Mouse (Mus musculus) hindbrain, embryonic 16.5 days (tissue): ENCODE measurements around the gene Cks1b. TPM values are rescaled to one million over a fixed set of nuclear protein-coding genes. Genes with fewer than 3 reads are reported as not detected.

Experiments
- ATAC-seq: fragments of 200-750 bp; cut with Nextera tagmentation; 2 replicates; pipeline ENCODE4 v1.8.0; 2017; ENCODE audit warnings: moderate TSS enrichment, moderate library complexity
- H3K27ac ChIP-seq: fragments of 300-500 bp; sonication (generic); 2 replicates; pipeline ENCODE4 v1.5.1; 2014; ENCODE audit warnings: low read depth, mild to moderate bottlenecking, control low read depth, low read length, moderate library complexity
- H3K27me3 ChIP-seq: fragments of 300-500 bp; sonication (generic); replicated peaks from 2 replicates; pipeline ENCODE4 v1.6.1; 2014; ENCODE audit warnings: low read length; ENCODE audit not compliant: control insufficient read depth, insufficient read depth
- H3K36me3 ChIP-seq: fragments of 300-500 bp; sonication (generic); 2 replicates; pipeline ENCODE4 v1.6.1; 2014; ENCODE audit warnings: mild to moderate bottlenecking, low read length, moderate library complexity, mixed read lengths; ENCODE audit not compliant: control insufficient read depth, insufficient read depth
- H3K4me1 ChIP-seq: fragments of 300-500 bp; sonication (generic); 2 replicates; pipeline ENCODE4 v1.6.1; 2014; ENCODE audit warnings: low read depth, low read length; ENCODE audit not compliant: control insufficient read depth, insufficient read depth
- H3K4me2 ChIP-seq: fragments of 300-500 bp; sonication (generic); 2 replicates; pipeline ENCODE4 v1.6.1; 2014; ENCODE audit warnings: mild to moderate bottlenecking, low read length, control low read depth, moderate library complexity
- H3K4me3 ChIP-seq: fragments of 300-500 bp; sonication (generic); 2 replicates; pipeline ENCODE4 v1.5.1; 2014; ENCODE audit warnings: mild to moderate bottlenecking, low read length, control low read depth, moderate library complexity
- H3K9ac ChIP-seq: fragments of 300-500 bp; sonication (generic); 2 replicates; pipeline ENCODE4 v1.6.1; 2014; ENCODE audit warnings: low read depth, mild to moderate bottlenecking, control low read depth, low read length, moderate library complexity
- H3K9me3 ChIP-seq: fragments of 300-500 bp; sonication (generic); 2 replicates; pipeline ENCODE4 v1.6.1; 2014; ENCODE audit warnings: mild to moderate bottlenecking, low read length, moderate library complexity; ENCODE audit not compliant: control insufficient read depth
- WGBS: fragments of 180-500 bp; shearing (Covaris S2); extraction: QIAGEN DNeasy Blood & Tissue Kit; methylation state at CpG from one replicate; pipeline ENCODE4 v1.1.7; 2014; 5-methylcytosine and 5-hydroxymethylcytosine counted together
- polyA plus RNA-seq: library from polyadenylated mRNA; unstranded; fragments of >200 nt; fragmentation: Nextera tagmentation; extraction: Ambion mirVana; gene quantifications from 2 replicates; pipeline ENCODE4 v1.2.1, GENCODE M21; 2015

Gene Cks1b
- polyA plus RNA-seq, 1 experiment from 2014 or later, result 87.9 TPM

GRCm38 (mm10) chr3:89381233-89381632 lies 37.0 kb downstream of the Cks1b start:
- ATAC-seq, result no peak
- no peak overlapping the region for H3K27ac ChIP-seq
- H3K4me3 ChIP-seq, result no peak overlapping the region
- no peaks in the 10 kb centered on the region for H3K9me3 ChIP-seq
- no peak overlapping the region for H3K9ac ChIP-seq
- H3K4me2 ChIP-seq, result no peak overlapping the region
- peaks cover 10% of the 10 kb centered on the region for H3K4me1 ChIP-seq
- no peaks in the 10 kb centered on the region for H3K27me3 ChIP-seq
- WGBS, result 74% methylated on average over 10 of the region's 11 CpGs
- H3K36me3 ChIP-seq, result no peaks in the 10 kb centered on the region

- no peak for ATAC-seq
- H3K4me2 ChIP-seq, result no peak overlapping the region
- H3K27ac ChIP-seq, result no peak overlapping the region
- whole genome bisulfite sequencing, result 96% methylated on average over 18 of the region's 18 CpGs
- no peak overlapping the region for H3K4me3 ChIP-seq
- no peak overlapping the region for H3K9ac ChIP-seq
- no peaks in the 10 kb centered on the region for H3K27me3 ChIP-seq
- H3K9me3 ChIP-seq, result no peaks in the 10 kb centered on the region
- H3K4me1 ChIP-seq, result peaks cover 10% of the 10 kb centered on the region
- H3K36me3 ChIP-seq, result no peaks in the 10 kb centered on the region
Observed at GRCm38 (mm10) chr3:89380711-89381110, 37.5 kb downstream of the Cks1b start.

GRCm38 (mm10) chr3:89380291-89380690 lies 37.9 kb downstream of the Cks1b start:
- H3K4me2 ChIP-seq, result no peak overlapping the region
- H3K27me3 ChIP-seq, result no peaks in the 10 kb centered on the region
- no peak overlapping the region for H3K4me3 ChIP-seq
- H3K9ac ChIP-seq, result no peak overlapping the region
- peaks cover 10% of the 10 kb centered on the region for H3K4me1 ChIP-seq
- no peak overlapping the region for H3K27ac ChIP-seq
- no peaks in the 10 kb centered on the region for H3K9me3 ChIP-seq
- H3K36me3 ChIP-seq, result no peaks in the 10 kb centered on the region
- 93% methylated on average over 14 of the region's 14 CpGs for WGBS
- ATAC-seq, result no peak

- no peak for ATAC-seq
- Histone ChIP-seq H3K27me3 (no peaks in the 10 kb centered on the region), H3K4me2 (no peak overlapping the region)
Observed at GRCm38 (mm10) chr3:89379388-89380131, 38.6 kb downstream of the Cks1b start.

GRCm38 (mm10) chr3:89378394-89379067 lies 39.7 kb downstream of the Cks1b start:
- Histone ChIP-seq H3K9me3 (no peaks in the 10 kb centered on the region), H3K27ac (peak overlapping the region; percentile 59; the same call in 1 of the 2 replicates), H3K9ac (peak overlapping the region; percentile 88), H3K27me3 (no peaks in the 10 kb centered on the region), H3K36me3 (no peaks in the 10 kb centered on the region), H3K4me2 (peak overlapping the region; percentile 98), H3K4me1 (peaks cover 10% of the 10 kb centered on the region), H3K4me3 (peak overlapping the region; percentile 68)
- under 1% methylated on average over 26 of the region's 29 CpGs for WGBS
- peak; percentile 91 for ATAC-seq

More at GRCm38 (mm10) chr3:89379388-89380131, 38.6 kb downstream of the Cks1b start:
- WGBS, result 85% methylated on average over 31 of the region's 31 CpGs
- H3K9ac ChIP-seq, result no peak overlapping the region
- peaks cover 10% of the 10 kb centered on the region for H3K4me1 ChIP-seq
- H3K36me3 ChIP-seq, result no peaks in the 10 kb centered on the region
- H3K9me3 ChIP-seq, result no peaks in the 10 kb centered on the region
- H3K4me3 ChIP-seq, result no peak overlapping the region
- no peak overlapping the region for H3K27ac ChIP-seq

GRCm38 (mm10) chr3:89377831-89378230 lies 40.4 kb downstream of the Cks1b start:
- H3K9me3 ChIP-seq, result no peaks in the 10 kb centered on the region
- H3K27ac ChIP-seq, result no peak overlapping the region
- H3K4me1 ChIP-seq, result peaks cover 10% of the 10 kb centered on the region
- peak overlapping the region; percentile 98 for H3K4me2 ChIP-seq
- WGBS, result 76% methylated on average over 4 of the region's 4 CpGs
- no peaks in the 10 kb centered on the region for H3K36me3 ChIP-seq
- no peaks in the 10 kb centered on the region for H3K27me3 ChIP-seq
- peak overlapping the region; percentile 88 for H3K9ac ChIP-seq
- H3K4me3 ChIP-seq, result peak overlapping the region; percentile 68
- ATAC-seq, result peak; percentile 34; the same call in 1 of the 2 replicates

GRCm38 (mm10) chr3:89373581-89374231 lies 44.5 kb downstream of the Cks1b start:
- H3K27ac ChIP-seq, result no peak overlapping the region
- H3K4me2 ChIP-seq, result no peak overlapping the region
- WGBS, result 43% methylated on average over 5 of the region's 5 CpGs
- no peak overlapping the region for H3K9ac ChIP-seq
- H3K27me3 ChIP-seq, result no peaks in the 10 kb centered on the region
- no peak for ATAC-seq
- peaks cover 9% of the 10 kb centered on the region for H3K4me1 ChIP-seq
- no peaks in the 10 kb centered on the region for H3K9me3 ChIP-seq
- no peaks in the 10 kb centered on the region for H3K36me3 ChIP-seq
- H3K4me3 ChIP-seq, result no peak overlapping the region

GRCm38 (mm10) chr3:89367338-89367737 lies 50.8 kb downstream of the Cks1b start:
- Histone ChIP-seq H3K27me3 (no peaks in the 10 kb centered on the region), H3K9me3 (no peaks in the 10 kb centered on the region), H3K4me2 (no peak overlapping the region), H3K4me1 (no peaks in the 10 kb centered on the region), H3K36me3 (no peaks in the 10 kb centered on the region), H3K27ac (no peak overlapping the region), H3K4me3 (no peak overlapping the region), H3K9ac (no peak overlapping the region)
- no peak for ATAC-seq
- 77% methylated on average over 11 of the region's 11 CpGs for WGBS
